Mouse (Mus musculus): Measurements from ENCODE around the gene Hoxb8. TPM values are rescaled to one million over a fixed set of nuclear protein-coding genes. Genes with fewer than 3 reads are reported as not detected.

Gene Hoxb8
- polyA plus RNA-seq, 1 experiment from 2014 or later = not detected

DNA sequence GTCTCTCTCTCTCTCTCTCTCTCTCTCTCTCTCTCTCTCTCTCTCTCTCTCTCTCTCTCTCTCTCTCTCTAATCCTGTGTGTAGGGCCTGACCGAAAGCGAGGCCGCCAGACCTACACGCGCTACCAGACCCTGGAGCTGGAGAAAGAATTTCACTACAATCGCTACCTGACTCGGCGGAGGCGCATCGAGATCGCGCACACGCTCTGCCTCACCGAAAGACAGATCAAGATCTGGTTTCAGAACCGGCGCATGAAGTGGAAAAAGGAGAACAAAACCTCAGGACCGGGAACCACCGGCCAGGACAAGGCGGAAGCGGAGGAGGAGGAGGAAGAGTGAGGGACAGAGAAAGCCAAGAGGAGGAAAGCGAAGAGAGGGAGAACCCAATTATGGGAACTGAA is 7.6 kb downstream of the Hoxb8 start:
- WGBS (ENCODE audit: insufficient replicate concordance) = 17% methylated on average over 21 of the region's 21 CpGs
- Histone ChIP-seq H3K4me1 (ENCODE audit: control insufficient read depth, low read depth, low read length) (no peaks in the 10 kb centered on the region), H3K4me3 (ENCODE audit: low read depth, low read length) (no peak overlapping the region), H3K36me3 (ENCODE audit: control insufficient read depth, insufficient read depth) (no peaks in the 10 kb centered on the region), H3K4me2 (ENCODE audit: low read depth, low read length) (no peak overlapping the region), H3K27me3 (ENCODE audit: control insufficient read depth, insufficient read depth, low read depth, low read length) (peaks cover 99% of the 10 kb centered on the region), H3K9me3 (replicated peaks; ENCODE audit: control insufficient read depth, low read length) (no peaks in the 10 kb centered on the region), H3K27ac (ENCODE audit: low read length) (no peak overlapping the region), H3K9ac (ENCODE audit: low read depth, low read length) (no peak overlapping the region)
- no peak for ATAC-seq (ENCODE audit: low read depth)

- Histone ChIP-seq H3K4me3 (ENCODE audit: low read depth, low read length) (no peak overlapping the region), H3K9me3 (replicated peaks; ENCODE audit: control insufficient read depth, low read length) (no peaks in the 10 kb centered on the region), H3K27me3 (ENCODE audit: control insufficient read depth, insufficient read depth, low read depth, low read length) (peaks cover 99% of the 10 kb centered on the region), H3K36me3 (ENCODE audit: control insufficient read depth, insufficient read depth) (no peaks in the 10 kb centered on the region), H3K27ac (ENCODE audit: low read length) (no peak overlapping the region), H3K4me1 (ENCODE audit: control insufficient read depth, low read depth, low read length) (no peaks in the 10 kb centered on the region), H3K9ac (ENCODE audit: low read depth, low read length) (no peak overlapping the region), H3K4me2 (ENCODE audit: low read depth, low read length) (no peak overlapping the region)
- 35% methylated on average over 6 of the region's 6 CpGs for WGBS (ENCODE audit: insufficient replicate concordance)
- no peak for ATAC-seq (ENCODE audit: low read depth)
Observed at GRCm38 (mm10) chr11:96289837-96290236, 8.1 kb downstream of the Hoxb8 start.

- 31% methylated on average over 17 of the region's 17 CpGs for WGBS (ENCODE audit: insufficient replicate concordance)
- no peak overlapping the region for H3K27ac ChIP-seq (ENCODE audit: low read length)
- no peak for ATAC-seq (ENCODE audit: low read depth)
- H3K27me3 ChIP-seq (ENCODE audit: control insufficient read depth, insufficient read depth, low read depth, low read length) = peaks cover 99% of the 10 kb centered on the region
- H3K4me3 ChIP-seq (ENCODE audit: low read depth, low read length) = no peak overlapping the region
- no peak overlapping the region for H3K4me2 ChIP-seq (ENCODE audit: low read depth, low read length)
- no peaks in the 10 kb centered on the region for H3K36me3 ChIP-seq (ENCODE audit: control insufficient read depth, insufficient read depth)
- no peaks in the 10 kb centered on the region for H3K4me1 ChIP-seq (ENCODE audit: control insufficient read depth, low read depth, low read length)
- no peaks in the 10 kb centered on the region for H3K9me3 ChIP-seq (replicated peaks; ENCODE audit: control insufficient read depth, low read length)
- H3K9ac ChIP-seq (ENCODE audit: low read depth, low read length) = no peak overlapping the region
Observed at GRCm38 (mm10) chr11:96290705-96291355, 9.1 kb downstream of the Hoxb8 start.

DNA sequence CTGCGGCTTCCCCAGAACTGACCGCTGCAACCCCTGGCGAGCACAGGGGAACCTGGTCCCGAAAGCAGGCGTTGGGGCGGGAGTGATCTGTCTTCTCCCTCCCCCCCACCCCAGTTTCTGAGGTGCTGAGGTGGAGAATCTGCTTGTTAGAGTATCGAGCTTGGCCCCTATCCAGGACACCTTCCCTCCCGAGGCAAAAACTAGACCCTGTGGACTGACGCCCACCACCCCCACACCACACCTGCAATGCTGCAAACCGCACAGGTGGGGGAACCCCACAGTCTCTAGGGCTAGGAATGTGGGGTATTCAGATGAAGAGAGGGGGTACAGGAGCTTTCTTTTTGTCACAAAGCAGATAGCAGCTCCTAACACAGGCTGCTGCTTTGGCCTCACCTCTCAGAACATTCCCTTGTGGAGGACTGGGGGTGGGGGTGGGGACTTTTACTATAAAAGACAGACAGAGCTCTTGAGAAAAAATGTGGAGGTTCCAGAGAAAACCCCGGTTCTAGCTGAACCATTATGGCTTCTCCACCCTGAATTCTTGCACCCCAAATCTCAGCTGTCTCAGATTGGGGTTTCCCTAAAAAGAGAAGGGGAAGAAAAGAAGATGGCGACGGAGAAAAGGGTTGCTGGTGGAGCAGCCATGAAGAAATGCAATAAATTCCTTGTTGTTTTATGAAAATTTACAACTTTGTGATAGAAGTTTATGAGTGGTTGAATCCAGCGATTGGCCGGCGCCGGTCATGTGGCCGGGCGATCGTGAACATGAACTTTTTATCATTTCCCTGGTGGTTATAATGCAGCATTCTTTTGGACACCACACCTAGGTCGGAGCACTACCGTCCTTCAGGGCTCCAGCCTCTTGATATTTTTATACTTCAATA is 10.2 kb downstream of the Hoxb8 start, which contains the start of gene Hoxb6:
Gene Hoxb6, plus strand, starts transcription at position 796 of the 884 bp plus-strand sequence.
- 9% methylated on average over 22 of the region's 22 CpGs for WGBS (ENCODE audit: insufficient replicate concordance)
- ATAC-seq (ENCODE audit: low read depth) = no peak

DNA sequence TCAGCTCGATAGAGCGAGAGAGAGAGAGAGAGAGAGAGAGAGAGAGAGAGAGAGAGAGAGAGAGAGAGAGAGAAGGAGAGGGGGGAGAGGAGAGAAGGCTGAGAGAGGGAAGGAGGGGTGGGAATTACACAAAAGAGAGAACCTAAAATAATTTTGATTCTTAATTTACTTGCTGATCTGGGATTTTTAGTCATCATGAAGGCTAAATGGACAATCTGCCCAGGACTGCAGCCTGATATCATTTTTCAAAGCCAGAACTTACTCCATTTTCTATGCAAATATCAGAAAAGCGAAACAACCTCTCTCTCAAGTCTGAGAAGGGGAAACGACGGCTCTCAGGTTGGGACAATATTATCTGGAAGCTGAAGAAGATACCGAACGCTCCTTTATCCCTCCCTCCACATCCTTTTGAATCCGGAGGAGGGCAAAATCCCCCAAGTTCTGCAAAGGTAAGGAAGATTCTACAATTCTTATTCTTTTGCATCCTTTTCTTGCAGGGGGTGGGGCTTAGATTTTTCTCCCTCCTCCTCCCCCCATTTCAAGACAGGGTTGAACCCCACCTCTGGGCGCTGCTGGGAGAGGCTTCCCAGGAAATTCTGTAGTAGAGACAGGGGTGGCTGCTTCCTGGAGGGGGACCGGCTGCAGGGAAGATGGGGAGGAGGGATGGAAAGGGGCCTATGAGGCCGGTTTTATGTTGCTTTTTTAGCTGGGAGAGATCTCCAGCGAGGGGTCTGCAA is 11.0 kb downstream of the Hoxb8 start:
- Histone ChIP-seq H3K4me3 (ENCODE audit: low read depth, low read length) (no peak overlapping the region), H3K27me3 (ENCODE audit: control insufficient read depth, insufficient read depth, low read depth, low read length) (peaks cover 99% of the 10 kb centered on the region)
- WGBS (ENCODE audit: insufficient replicate concordance) = under 1% methylated on average over 12 of the region's 12 CpGs

More for the DNA sequence above, 10.2 kb downstream of the Hoxb8 start, which contains the start of gene Hoxb6:
- no peak within 1 kb of the TSS for H3K4me2 ChIP-seq (ENCODE audit: low read depth, low read length)
- no peaks in the 10 kb centered on the region for H3K36me3 ChIP-seq (ENCODE audit: control insufficient read depth, insufficient read depth)
- H3K27me3 ChIP-seq (ENCODE audit: control insufficient read depth, insufficient read depth, low read depth, low read length) = peaks cover 99% of the 10 kb centered on the region
- no peaks in the 10 kb centered on the region for H3K4me1 ChIP-seq (ENCODE audit: control insufficient read depth, low read depth, low read length)
- H3K9ac ChIP-seq (ENCODE audit: low read depth, low read length) = no peak within 1 kb of the TSS
- H3K4me3 ChIP-seq (ENCODE audit: low read depth, low read length) = no peak within 1 kb of the TSS
- H3K9me3 ChIP-seq (replicated peaks; ENCODE audit: control insufficient read depth, low read length) = no peaks in the 10 kb centered on the region
- H3K27ac ChIP-seq (ENCODE audit: low read length) = no peak within 1 kb of the TSS

DNA sequence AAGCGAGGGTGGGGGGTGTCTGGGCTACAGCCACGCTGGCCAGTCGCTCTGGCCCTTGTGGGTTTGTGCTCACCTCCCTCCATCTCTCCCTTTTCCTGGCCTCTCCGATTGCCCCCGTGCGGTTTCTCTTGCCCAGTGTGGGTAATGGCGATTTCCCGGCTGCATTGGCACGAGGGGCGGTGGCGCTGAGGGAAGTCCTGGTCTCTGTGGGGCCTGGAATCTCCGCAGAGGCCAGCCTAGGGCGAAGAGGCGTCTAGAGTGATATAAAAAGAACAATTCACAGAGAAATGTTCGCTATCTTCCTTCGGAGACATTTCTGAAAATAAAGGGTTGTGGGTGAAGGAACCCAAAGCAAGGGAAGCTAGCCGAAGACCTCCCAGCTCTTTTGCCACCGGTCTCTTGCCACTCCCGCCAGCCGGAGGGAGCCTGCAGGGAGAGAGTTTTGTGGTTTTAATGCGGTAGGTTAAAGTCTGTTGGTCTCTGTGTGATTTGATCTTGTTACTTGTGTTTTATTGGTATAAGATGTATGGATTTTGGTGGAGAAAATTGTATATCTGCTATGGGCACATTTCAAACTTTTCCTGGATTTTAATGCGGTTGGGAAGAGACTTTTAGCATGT is 11.7 kb downstream of the Hoxb8 start:
- H3K9me3 ChIP-seq (replicated peaks; ENCODE audit: control insufficient read depth, low read length) = no peaks in the 10 kb centered on the region
- no peak overlapping the region for H3K4me2 ChIP-seq (ENCODE audit: low read depth, low read length)
- H3K4me1 ChIP-seq (ENCODE audit: control insufficient read depth, low read depth, low read length) = no peaks in the 10 kb centered on the region
- no peak for ATAC-seq (ENCODE audit: low read depth)
- H3K9ac ChIP-seq (ENCODE audit: low read depth, low read length) = no peak overlapping the region
- H3K27me3 ChIP-seq (ENCODE audit: control insufficient read depth, insufficient read depth, low read depth, low read length) = peaks cover 99% of the 10 kb centered on the region
- H3K36me3 ChIP-seq (ENCODE audit: control insufficient read depth, insufficient read depth) = no peaks in the 10 kb centered on the region
- WGBS (ENCODE audit: insufficient replicate concordance) = 1% methylated on average over 22 of the region's 22 CpGs
- H3K27ac ChIP-seq (ENCODE audit: low read length) = no peak overlapping the region
- no peak overlapping the region for H3K4me3 ChIP-seq (ENCODE audit: low read depth, low read length)

More for the DNA sequence above, 11.0 kb downstream of the Hoxb8 start:
- no peak overlapping the region for H3K4me2 ChIP-seq (ENCODE audit: low read depth, low read length)
- no peak for ATAC-seq (ENCODE audit: low read depth)
- H3K27ac ChIP-seq (ENCODE audit: low read length) = no peak overlapping the region
- H3K9ac ChIP-seq (ENCODE audit: low read depth, low read length) = no peak overlapping the region
- no peaks in the 10 kb centered on the region for H3K9me3 ChIP-seq (replicated peaks; ENCODE audit: control insufficient read depth, low read length)
- no peaks in the 10 kb centered on the region for H3K36me3 ChIP-seq (ENCODE audit: control insufficient read depth, insufficient read depth)
- H3K4me1 ChIP-seq (ENCODE audit: control insufficient read depth, low read depth, low read length) = no peaks in the 10 kb centered on the region

DNA sequence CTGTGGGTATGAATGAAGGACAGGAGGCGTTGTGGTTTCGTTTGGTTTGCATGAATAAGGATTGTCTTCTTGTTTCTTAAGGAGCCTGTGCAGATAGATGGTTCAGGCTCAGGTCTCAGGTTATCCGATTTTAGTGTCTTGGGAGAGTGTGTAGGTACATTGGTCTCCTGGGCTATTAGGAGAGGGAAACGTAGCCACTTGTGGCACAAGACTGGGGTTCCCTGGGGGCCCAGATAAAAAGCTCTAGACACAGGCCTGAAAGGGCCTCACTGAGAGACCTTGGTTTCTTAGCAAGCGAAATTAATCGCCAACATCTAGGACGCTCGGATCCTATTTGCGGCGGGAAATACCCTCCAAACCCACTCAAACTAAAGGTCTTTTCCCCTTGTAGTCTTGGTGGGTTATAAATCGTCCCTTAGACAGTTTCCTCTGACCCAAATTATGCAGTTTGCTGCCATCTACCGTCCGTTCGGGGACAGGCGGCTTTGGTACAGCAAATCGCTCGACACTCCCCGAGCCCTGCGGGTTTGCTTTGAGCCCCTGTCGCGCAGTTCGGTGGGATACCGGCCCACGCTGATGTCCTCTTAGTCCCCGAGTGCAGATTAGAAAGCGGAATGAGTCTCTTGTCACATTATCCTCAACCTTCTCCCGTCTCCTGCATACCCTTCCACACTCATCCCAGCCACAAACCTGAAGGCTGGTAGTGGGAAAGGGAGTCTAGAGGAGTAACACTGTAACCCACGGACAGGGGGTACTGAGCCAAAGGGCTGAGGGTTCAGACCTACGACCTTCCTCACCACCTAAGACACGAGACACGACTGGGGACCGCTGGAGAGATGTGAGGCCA is 12.8 kb downstream of the Hoxb8 start:
- Histone ChIP-seq H3K4me3 (ENCODE audit: low read depth, low read length) (no peak overlapping the region), H3K4me2 (ENCODE audit: low read depth, low read length) (no peak overlapping the region), H3K27me3 (ENCODE audit: control insufficient read depth, insufficient read depth, low read depth, low read length) (peaks cover 99% of the 10 kb centered on the region), H3K27ac (ENCODE audit: low read length) (no peak overlapping the region), H3K9ac (ENCODE audit: low read depth, low read length) (no peak overlapping the region), H3K4me1 (ENCODE audit: control insufficient read depth, low read depth, low read length) (no peaks in the 10 kb centered on the region), H3K36me3 (ENCODE audit: control insufficient read depth, insufficient read depth) (no peaks in the 10 kb centered on the region), H3K9me3 (replicated peaks; ENCODE audit: control insufficient read depth, low read length) (no peaks in the 10 kb centered on the region)
- WGBS (ENCODE audit: insufficient replicate concordance) = 1% methylated on average over 32 of the region's 32 CpGs
- ATAC-seq (ENCODE audit: low read depth) = no peak
